Mouse (Mus musculus) activated CD4-positive, CD25-positive, alpha-beta regulatory T cell, adult 9 weeks (primary cell): ENCODE results near the gene 1700125H20Rik. TPM values are rescaled to one million over a fixed set of nuclear protein-coding genes. Genes with fewer than 3 reads are reported as not detected.

Source experiments
- polyA plus RNA-seq: library from polyadenylated mRNA; unstranded; fragments of 100-300 nt; shearing (Covaris generic); gene quantifications from one replicate; pipeline ENCODE4 v1.2.1, GENCODE M21; 2017

1700125H20Rik gene
- not detected for polyA plus RNA-seq

GRCm38 (mm10) chr11:85170058-85170740 lies at the start of gene 1700125H20Rik:
TSS of gene 1700125H20Rik (plus strand) at chr11:85170404.

GRCm38 (mm10) chr11:85139581-85140540 lies 30.3 kb upstream of the 1700125H20Rik start, which contains the start of gene Usp32:
TSS of gene Usp32 (minus strand) at chr11:85140161.

Other genes starting within 250 kb of the 1700125H20Rik start
- gene Car4, start 212.6 kb upstream of the 1700125H20Rik start, polyA plus RNA-seq, result not detected
- gene Usp32, start 30.2 kb upstream of the 1700125H20Rik start, polyA plus RNA-seq, result 20.1 TPM
- gene Appbp2, start 64.7 kb downstream of the 1700125H20Rik start, polyA plus RNA-seq, result 13.8 TPM
- 2.7 TPM for gene Ppm1d, start 140.8 kb downstream of the 1700125H20Rik start, polyA plus RNA-seq
- gene Bcas3, start 182.8 kb downstream of the 1700125H20Rik start, polyA plus RNA-seq, result 65.4 TPM